Mouse (Mus musculus) urinary bladder, postnatal 25 days (tissue): ENCODE data around the gene Ntrk3.

Experiments used
- DNase-seq: peaks from one replicate; pipeline ENCODE4 v3.0.0; 2022; ENCODE audit warnings: low spot score

Ntrk3 gene

GRCm38 (mm10) chr7:78579461-78580234 is 158.2 kb downstream of the Ntrk3 start:
- DNase-seq, result no peak

GRCm38 (mm10) chr7:78578461-78579359 is 159.1 kb downstream of the Ntrk3 start:
- no peak for DNase-seq

DNA sequence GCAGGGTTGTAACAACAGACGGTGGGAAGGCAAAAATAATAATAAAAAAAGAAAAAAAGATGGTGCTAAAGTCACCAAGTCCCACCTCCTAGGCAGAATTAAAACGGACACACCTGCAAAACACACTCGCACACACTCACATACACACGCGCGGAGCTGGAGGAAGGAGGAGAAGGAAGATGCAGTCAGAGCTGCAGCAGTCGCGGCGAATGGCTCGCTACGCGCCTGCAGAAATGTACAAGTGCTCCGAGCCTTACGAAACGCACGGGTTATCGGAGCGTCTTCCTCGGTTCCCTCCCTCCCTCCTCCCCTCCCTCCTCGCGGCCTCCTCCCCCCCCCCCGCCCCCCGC is 159.7 kb downstream of the Ntrk3 start:
- no peak for DNase-seq

DNA sequence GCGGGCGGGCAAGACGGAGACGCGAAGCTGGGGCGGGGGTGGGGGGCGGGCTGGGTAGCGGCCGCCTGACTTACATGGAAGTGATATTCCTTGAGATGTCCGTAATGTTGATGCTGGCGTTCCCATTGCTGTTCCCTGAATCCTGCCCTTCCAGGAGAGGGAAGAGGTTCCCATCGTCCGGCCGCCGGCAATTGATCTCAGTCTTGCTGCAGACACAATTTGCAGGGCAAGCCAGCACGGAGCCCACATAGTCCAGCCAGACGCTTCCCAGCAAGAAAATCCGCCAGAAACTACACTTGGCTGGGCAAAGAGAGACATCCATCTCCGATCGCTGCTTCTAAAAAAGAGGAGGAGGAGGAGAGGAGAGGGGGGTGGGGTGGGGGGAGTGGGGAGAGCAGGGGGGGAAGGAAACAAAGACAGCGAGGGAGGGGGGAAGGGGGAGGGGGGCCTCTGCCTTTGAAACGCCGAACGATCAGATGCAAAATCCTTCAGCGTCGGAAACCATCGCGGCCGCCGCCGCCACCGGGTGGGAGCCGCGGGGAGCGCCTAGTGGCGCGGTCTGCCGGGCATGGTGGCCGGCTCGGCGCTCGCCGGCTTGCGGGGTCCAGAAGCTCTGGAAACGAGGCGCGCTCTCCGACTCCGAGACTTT is 160.2 kb downstream of the Ntrk3 start:
- DNase-seq, result no peak

DNA sequence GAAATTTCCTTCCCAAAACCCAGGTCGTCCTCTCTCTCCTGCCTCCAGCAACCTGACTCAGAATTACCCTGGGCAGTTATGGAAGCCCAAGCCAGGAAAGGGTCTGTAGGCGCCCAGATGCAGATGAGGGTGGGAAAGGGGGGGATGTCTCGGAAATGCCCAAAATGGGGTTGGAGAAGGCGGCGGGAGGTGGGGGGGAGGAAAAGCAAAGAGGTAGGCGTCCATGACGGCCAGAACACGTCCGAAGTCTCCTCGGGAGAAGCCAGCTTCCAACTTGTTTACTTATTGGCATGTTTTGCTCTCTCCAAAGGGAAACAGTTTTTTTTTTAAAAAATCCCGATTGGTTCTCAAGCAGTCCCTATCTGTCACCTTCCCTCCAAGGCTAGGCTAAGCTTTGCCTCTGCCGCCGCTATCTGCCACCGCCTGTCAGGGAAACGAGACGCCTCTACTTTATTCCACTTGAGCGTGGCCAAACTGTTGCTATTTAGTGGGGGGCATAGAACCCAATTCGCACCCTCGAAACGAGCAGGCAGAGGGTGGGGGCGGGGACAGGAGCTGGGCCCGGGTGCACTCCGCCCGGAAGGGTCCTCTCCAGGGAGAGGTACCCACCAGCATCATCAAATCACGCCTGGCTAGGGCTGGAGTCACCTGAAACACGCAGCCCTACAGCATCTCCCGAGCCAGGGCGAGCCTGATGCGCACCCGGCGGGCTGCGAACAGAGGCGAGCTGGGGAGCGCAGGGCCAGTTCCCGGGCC is 160.9 kb downstream of the Ntrk3 start:
- peak; percentile 40 for DNase-seq

DNA sequence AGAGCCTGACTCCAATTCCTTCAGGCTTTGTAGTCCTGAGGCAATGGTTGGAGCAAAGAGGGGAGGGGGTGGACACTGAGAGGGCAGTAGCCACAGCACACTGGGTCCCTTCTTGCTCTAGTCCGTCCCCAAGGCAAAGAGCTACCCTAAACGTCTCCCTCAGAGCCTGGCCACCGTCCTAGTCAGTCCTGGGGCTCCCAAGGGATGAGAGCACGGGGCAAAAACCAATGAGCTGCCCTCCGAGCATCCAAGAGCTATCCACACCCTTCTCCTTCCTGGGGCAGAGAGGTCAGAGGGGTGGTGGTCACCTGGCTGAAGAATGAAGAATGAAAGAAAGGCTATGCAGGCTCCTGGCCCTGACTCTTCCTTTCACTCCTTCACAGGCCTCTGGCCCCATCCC is 161.6 kb downstream of the Ntrk3 start:
- DNase-seq, result no peak

DNA sequence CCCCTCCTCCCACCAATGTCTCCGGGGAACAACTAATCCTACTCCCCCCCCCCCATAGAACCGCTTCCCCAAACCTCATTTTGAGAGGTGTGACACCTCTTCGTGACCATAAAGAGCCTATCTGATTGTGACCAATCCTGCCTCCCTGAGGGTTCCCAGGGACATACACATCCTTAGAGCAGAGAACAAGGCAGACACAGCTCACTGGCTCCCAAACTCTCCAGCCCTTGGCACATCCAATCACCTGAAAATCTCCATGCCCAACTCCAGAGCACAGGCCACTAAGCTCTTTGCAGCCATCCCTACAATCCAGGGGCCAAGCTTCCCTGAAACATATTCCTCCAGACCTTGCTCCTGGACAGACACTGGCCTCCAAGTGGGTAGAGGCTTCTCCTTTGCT is 162.3 kb downstream of the Ntrk3 start:
- DNase-seq, result no peak

GRCm38 (mm10) chr7:78571196-78571595 is 166.6 kb downstream of the Ntrk3 start:
- no peak for DNase-seq

- DNase-seq, result no peak
Measured at GRCm38 (mm10) chr7:78569255-78569618, 168.6 kb downstream of the Ntrk3 start.

DNA sequence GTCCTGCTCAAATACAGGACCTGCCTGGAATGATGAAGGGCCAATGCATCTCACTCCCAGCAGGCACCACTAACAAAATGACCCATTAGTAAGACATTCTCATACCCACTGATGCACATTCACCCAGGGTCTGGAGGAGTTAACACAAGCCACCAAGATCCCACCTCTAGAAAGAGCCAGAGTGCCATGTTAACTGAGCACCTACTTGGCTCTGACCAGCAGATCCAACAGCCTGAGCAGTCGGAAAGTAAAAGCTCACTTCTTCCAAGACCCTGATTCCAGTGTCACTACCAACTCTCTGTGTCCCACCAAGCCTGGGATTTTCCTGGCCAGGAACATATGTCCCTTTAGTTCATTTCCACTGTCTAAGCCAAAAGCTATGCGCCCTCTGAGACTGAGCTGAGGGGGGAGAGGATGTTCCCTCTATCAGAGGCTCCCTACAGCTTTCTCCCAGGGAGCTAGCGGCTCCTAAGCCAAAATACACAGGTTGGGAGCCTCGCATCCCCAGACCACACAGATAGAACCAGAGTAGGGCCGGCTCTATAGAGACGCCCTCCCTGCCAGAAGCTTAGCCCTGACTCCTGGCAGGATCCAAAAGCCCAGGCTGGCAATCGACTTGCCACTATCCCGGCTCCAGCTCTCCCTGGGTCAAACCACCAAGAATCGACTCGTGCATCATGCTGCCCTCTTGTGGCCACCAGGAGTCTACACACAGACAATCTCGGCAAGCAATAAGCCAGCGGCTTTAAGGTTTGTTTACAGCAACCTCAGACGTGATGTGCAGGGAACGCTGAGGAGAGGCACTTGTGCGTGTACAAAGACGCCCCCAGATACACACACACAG is 169.2 kb downstream of the Ntrk3 start:
- DNase-seq, result peak; percentile 62

DNA sequence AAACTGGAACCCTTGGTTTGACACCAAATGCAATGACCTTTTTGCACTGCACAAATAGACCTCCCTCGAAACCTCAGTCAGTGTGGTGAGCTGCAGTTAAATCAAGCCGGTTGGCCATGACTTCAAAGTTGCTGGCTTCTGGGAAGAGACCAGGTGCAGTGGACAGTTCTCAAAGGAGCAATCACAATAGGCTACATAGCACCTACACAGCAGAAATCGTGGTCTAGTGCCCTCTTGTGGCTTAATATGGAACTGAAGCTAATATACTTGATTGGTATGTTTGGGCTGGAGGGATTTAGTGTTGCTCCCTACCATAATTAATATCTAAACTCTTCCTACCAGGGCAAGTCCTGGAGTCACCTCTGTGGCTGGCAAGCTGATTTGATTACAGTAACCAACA is 171.2 kb downstream of the Ntrk3 start:
- DNase-seq, result no peak

DNA sequence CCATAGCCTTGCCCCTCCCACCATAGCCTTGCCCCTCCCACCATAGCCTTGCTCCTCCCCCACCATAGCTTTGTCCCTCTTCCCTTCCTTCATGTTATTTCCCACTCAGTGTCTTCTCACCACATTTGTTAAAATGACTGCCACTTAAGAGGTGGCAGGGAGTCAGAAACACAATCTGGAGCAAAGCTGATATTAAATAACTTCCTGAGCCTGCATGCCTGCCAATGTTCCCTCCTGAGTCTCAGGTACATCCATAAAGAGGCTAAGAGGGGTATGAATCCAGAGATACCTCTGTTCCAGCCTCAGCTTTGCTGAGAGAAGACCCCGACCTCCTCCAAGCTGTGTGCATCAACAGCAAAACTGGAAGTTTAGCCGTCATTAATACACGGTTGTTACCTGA is 172.4 kb downstream of the Ntrk3 start:
- no peak for DNase-seq

DNA sequence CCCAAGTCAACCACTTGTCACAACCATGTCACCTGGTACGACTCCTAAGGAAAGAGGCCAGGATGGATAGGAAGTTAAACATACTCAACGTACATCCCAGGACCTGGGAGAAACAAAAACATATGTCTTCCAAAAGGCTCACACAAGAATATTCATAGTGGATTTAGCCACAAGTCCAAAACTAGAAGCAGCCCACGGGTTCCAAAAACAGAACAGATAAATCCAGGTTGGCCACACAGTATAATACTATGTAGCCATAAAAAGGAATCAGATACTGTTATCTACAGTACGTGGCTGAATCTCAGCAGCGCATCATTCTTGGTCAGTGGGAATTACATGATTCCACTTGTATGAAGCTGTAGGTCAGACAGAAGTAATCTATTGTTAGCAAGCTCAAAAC is 179.3 kb downstream of the Ntrk3 start:
- DNase-seq, result no peak

GRCm38 (mm10) chr7:78555532-78555931 is 182.3 kb downstream of the Ntrk3 start:
- DNase-seq, result no peak

- no peak for DNase-seq
Measured at GRCm38 (mm10) chr7:78549461-78549860, 188.4 kb downstream of the Ntrk3 start.

GRCm38 (mm10) chr7:78548721-78549120 is 189.1 kb downstream of the Ntrk3 start:
- DNase-seq, result no peak

DNA sequence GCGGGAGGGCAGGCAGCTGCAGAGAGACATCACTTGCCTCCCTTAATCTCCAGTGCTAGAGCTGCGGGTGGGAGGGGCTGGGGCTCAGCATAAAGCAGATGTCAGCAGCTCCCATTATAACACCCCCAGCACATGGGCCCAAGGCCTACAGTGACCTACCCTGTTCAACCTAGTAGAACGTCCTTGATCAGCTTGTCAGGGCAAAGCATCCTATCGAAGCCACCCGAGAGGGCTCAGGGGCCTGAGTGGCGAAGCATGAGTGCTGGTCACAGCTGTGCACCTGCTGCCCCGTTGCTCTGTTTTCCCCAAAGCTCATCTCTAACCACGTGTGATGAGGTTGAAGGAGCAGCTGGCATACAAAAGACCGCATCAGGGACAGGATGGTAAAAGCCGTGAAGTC is 191.3 kb downstream of the Ntrk3 start:
- no peak for DNase-seq

DNA sequence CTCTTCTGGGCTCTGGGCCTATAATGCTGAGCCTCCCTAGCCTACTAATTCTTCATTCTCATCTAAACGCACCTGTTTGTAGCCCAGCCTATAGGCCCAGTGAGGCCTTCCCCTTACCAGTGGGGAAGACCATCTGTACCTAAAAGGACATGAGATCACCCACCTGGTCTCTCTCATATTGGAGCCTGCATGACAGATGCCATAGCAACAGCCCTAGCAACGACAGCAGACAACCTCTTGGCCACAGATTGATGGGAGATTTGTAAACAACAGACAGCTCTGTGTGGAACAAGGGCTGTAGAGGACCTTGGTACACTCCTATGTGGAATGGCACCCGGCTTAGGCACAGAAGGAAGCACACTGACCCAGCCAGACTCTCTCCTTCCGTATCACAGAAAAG is 195.3 kb downstream of the Ntrk3 start:
- DNase-seq, result no peak

- DNase-seq, result no peak
Measured at GRCm38 (mm10) chr7:78530286-78530685, 207.5 kb downstream of the Ntrk3 start.

DNA sequence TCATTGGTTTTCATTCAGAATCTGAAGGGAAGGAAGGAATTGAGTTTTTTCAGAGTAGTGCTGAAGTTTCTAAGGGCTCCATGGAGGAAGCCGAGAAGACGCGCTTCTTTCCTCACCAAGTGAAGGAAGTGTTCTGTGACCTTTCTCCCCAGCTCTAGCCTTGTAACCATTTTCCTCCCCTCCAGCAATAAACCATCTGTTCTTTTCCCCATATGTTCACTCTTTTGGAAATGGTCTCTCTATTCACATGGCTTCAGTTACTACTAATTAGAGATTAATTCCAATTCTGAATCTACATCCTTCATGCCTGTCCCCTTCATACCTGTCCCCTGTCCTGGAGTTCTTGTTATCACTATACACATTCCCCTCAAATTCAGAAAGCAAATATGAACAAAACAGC is 209.8 kb downstream of the Ntrk3 start:
- DNase-seq, result no peak

DNA sequence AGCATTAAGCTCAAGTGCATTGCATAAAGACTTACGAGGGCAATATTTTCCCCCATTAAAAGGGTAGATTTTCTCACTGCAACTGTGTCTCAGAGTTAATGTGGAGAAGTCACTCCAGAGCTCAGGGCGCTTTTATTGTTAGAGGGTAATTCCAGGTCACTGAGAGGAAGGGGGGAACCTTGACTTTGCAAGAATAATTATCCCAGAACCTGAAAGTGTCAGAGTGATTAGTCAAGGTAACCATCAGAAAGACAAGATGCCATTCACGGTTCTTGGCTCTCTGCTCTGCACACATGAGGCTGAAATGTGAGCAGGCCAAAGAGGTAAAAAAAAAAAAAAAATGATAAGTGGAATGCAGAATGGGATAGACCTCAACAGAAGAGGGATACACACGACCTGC is 210.2 kb downstream of the Ntrk3 start:
- no peak for DNase-seq
